Mouse (Mus musculus) spleen, adult 2 months (tissue): Measurements from ENCODE around the gene Irf2bpl. TPM values are rescaled to one million over a fixed set of nuclear protein-coding genes. Genes with fewer than 3 reads are reported as not detected.

Source experiments
- DNase-seq, 2 experiments: peaks; one replicate each; pipeline versions ENCODE4 v3.0.0 to v3.0.0-alpha.2; 2012 to 2021; ENCODE audit warnings: low spot score in 2 of 2, low read depth in 1 of 2
- H3K27ac ChIP-seq: fragments of 200-500 bp; 2 replicates; pipeline ENCODE4 v1.5.1; 2012; ENCODE audit warnings: low read length, inconsistent platforms; ENCODE audit not compliant: insufficient read depth
- H3K27me3 ChIP-seq: fragments of 200-500 bp; 2 replicates; pipeline ENCODE4 v1.6.1; 2012; ENCODE audit warnings: mild to moderate bottlenecking, moderate library complexity, low read length, inconsistent platforms; ENCODE audit not compliant: control insufficient read depth, insufficient read depth
- H3K36me3 ChIP-seq: fragments of 200-500 bp; 2 replicates; pipeline ENCODE4 v1.6.1; 2012; ENCODE audit warnings: mild to moderate bottlenecking, low read length, inconsistent platforms; ENCODE audit not compliant: control insufficient read depth, insufficient read depth
- H3K4me1 ChIP-seq: fragments of 200-500 bp; 2 replicates; pipeline ENCODE4 v1.6.1; 2011; ENCODE audit warnings: inconsistent platforms; ENCODE audit not compliant: control insufficient read depth, insufficient read depth, insufficient read length
- H3K4me3 ChIP-seq: fragments of 200-500 bp; 2 replicates; pipeline ENCODE4 v1.5.1; 2011; ENCODE audit warnings: mild to moderate bottlenecking, inconsistent platforms; ENCODE audit not compliant: insufficient read depth, insufficient read length; ENCODE audit errors: extremely low read depth
- CTCF ChIP-seq: fragments of 200-500 bp; IDR thresholded peaks from 2 replicates; pipeline ENCODE4 v1.5.1; 2011; ENCODE audit warnings: mild to moderate bottlenecking, inconsistent platforms; ENCODE audit not compliant: insufficient read depth, insufficient read length, insufficient replicate concordance; ENCODE audit errors: extremely low read depth
- POLR2A ChIP-seq: fragments of 200-500 bp; IDR thresholded peaks from 2 replicates; pipeline ENCODE4 v1.6.1; 2011; ENCODE audit warnings: low read depth, low read length, inconsistent platforms
- WGBS: fragments of 180-500 bp; shearing (Covaris S2); methylation state at CpG from one replicate; pipeline ENCODE4 v1.1.7; 2018; 5-methylcytosine and 5-hydroxymethylcytosine counted together
- polyA plus RNA-seq: library from polyadenylated mRNA; depleted of rRNA; stranded (reverse); fragments of >200 nt; gene quantifications from 2 replicates; pipeline ENCODE4 v1.2.3, GENCODE M21; 2012

Irf2bpl gene
- polyA plus RNA-seq, 1 experiment, result 33.2 TPM

DNA sequence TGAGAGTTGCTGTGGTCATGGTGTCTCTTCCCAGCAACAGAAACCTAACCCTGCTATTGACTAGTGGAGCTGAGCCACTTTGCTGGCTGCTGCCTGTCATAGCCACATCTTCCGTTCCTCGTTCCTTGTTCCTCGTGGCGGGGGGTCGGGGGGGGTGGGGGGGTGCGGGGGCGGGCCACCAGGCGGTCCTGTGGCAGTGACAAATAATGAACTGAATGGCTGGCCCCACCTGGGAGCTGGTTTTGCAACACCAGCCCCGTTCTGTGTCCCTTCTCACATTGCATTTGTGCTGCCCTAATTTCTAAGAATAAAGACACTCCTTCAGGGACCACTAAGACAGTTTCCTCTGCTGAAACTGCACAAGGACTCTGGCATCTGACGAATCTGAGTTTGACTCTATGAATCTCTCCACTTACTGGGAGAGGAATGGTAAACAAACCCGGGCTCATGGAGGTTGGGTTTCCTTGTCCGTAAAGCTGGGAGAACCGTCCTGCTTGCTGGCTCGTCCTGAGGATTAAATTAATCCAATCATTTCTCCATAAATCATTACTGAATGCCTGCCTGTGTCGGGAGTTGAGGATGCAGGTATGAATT, 41.6 kb downstream of the Irf2bpl start:
- 22% methylated on average over 15 of the region's 15 CpGs for WGBS
- Histone ChIP-seq H3K27me3 (no peaks in the 10 kb centered on the region), H3K4me3 (no peak overlapping the region), H3K36me3 (no peaks in the 10 kb centered on the region), H3K4me1 (no peaks in the 10 kb centered on the region), H3K27ac (no peak overlapping the region)
- TF ChIP-seq CTCF (no peak), POLR2A (no peak)
- no peak for DNase-seq

DNA sequence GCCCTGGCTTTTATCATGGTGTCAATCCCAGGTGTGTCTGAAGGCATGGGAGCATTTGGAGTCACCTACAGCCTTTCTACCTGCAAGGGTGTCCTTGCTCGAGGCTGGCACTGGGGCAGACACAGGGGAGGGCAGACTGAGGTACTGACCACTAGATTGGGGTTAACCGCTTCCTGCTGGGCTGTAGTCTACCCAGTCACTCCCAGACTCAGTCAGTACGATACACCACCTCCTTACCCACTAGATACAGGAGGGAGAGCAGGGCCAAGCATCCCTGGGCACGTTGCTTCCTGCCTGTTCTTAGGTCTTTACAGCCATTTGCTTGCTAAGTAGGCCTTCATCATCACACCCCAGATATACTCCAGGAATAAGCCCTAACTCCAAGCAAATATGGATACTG, 44.1 kb downstream of the Irf2bpl start:
- Histone ChIP-seq H3K4me1 (peaks cover 5% of the 10 kb centered on the region), H3K36me3 (no peaks in the 10 kb centered on the region), H3K27me3 (no peaks in the 10 kb centered on the region), H3K4me3 (no peak overlapping the region), H3K27ac (no peak overlapping the region)
- no peak for DNase-seq
- TF ChIP-seq CTCF, result no peak
- 73% methylated on average over 4 of the region's 4 CpGs for WGBS

DNA sequence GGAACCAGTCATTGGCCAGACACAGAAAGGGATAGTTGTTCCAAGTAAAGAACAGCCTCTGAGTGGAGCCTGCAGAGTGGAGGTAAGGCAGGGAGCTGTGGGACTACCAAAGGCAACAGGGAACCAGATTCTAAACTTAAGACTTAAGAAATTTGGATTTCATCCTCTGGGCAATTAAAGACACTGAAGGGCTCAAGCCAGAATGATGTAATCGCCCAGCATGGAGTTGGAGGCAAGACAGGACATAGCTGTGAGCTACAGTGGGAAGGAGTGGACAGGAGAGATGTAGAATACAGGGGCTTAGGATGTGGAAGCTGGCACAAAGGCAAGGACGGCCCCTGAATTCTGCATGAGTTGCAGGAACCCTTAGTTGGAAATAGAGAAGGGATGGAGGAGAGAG, 46.4 kb downstream of the Irf2bpl start:
- Histone ChIP-seq H3K27ac (no peak overlapping the region), H3K4me1 (peaks cover 19% of the 10 kb centered on the region), H3K27me3 (no peaks in the 10 kb centered on the region), H3K4me3 (no peak overlapping the region), H3K36me3 (no peaks in the 10 kb centered on the region)
- 93% methylated on average over 2 of the region's 2 CpGs for WGBS
- TF ChIP-seq POLR2A (no peak), CTCF (no peak)
- no peak for DNase-seq

DNA sequence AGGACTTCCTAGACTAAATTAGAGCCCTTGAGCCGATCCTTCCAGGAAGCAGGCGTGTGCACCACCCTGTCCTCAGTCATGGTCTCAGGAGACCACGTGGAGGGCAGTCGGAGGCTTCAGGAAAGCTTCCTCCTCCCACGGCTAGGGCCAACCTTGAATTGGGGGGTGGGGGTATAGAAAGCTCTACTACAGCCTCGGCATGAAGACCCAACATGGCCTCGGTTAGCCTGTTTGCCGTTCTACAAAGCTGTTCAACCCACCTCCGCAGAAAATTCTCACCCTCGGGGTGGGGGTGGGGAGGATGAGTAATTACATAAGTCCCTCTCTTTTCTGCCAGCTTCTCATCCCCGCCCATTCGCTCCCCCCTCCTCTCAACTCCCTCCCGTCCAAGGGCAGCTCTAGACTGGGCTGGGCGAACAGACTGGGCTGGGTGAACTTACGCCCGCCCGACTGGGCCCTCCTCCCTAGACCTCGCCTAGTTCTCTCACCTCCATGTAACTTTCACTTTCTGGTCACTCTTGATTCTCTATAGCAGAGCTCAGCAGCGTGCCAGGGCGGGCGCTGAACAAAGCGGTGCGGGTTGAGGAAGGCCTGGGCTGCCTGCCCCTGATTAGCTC, 48.1 kb downstream of the Irf2bpl start:
- Histone ChIP-seq H3K27ac (peak overlapping the region; percentile 90), H3K4me3 (peak overlapping the region; percentile 2; the same call in 1 of the 2 replicates), H3K4me1 (peaks cover 35% of the 10 kb centered on the region), H3K27me3 (no peaks in the 10 kb centered on the region), H3K36me3 (no peaks in the 10 kb centered on the region)
- TF ChIP-seq POLR2A (no peak), CTCF (no peak)
- peak; percentile 84 to 89 for DNase-seq
- 2% methylated on average over 23 of the region's 23 CpGs for WGBS

DNA sequence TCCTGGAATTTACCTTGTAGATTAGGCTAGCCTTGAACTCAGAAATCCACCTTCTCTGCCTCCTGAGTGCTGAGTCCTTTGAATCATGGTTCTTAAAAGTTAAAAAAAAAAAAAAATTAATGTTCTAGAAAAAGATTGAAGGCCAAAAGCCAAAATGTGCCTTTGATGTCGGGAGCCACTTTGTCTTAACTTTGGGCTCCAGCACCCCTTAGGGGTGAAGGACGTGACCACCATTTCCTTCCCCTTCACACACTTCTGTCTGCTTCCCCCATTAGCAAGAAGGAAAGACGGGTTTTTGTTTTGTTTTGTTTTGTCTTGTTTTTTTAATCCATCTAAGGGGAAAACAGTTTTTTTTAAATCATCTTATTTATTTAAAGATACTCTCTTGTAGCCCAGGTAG, 48.7 kb downstream of the Irf2bpl start:
- peak in 1 of 2 experiments; percentile 42 for DNase-seq

DNA sequence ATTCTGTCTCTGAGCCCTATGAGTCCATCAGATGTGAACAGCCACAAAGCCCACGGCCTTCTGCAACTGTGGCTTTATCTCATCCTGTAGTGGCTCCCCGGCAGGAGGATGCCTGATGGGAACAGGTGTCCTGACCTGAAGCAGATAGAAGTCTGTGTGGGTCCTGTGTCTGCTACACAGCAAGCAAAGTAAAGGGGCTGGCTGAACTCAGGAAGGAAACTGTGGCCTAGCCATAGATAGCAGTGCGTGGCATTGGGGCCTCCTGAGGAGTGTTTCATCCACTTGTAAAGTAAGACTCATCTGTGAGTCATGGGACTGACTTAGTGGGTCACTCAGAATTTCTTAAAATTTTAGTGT, 50.2 kb downstream of the Irf2bpl start:
- Histone ChIP-seq H3K27ac (peak overlapping the region; percentile 97), H3K4me3 (no peak overlapping the region), H3K4me1 (peaks cover 46% of the 10 kb centered on the region), H3K27me3 (no peaks in the 10 kb centered on the region), H3K36me3 (no peaks in the 10 kb centered on the region)
- TF ChIP-seq POLR2A, result peak; percentile 14; the same call in 1 of the 2 replicates
- TF ChIP-seq CTCF, result no peak
- peak; percentile 60 to 63 for DNase-seq
- 10% methylated on average over 3 of the region's 3 CpGs for WGBS

More for the DNA sequence above, 48.7 kb downstream of the Irf2bpl start:
- Histone ChIP-seq H3K4me1 (peaks cover 38% of the 10 kb centered on the region), H3K36me3 (no peaks in the 10 kb centered on the region), H3K27ac (peak overlapping the region; percentile 90), H3K4me3 (no peak overlapping the region), H3K27me3 (no peaks in the 10 kb centered on the region)
- WGBS, result 10% methylated on average over 3 of the region's 3 CpGs
- TF ChIP-seq POLR2A, result no peak
- TF ChIP-seq CTCF, result no peak

DNA sequence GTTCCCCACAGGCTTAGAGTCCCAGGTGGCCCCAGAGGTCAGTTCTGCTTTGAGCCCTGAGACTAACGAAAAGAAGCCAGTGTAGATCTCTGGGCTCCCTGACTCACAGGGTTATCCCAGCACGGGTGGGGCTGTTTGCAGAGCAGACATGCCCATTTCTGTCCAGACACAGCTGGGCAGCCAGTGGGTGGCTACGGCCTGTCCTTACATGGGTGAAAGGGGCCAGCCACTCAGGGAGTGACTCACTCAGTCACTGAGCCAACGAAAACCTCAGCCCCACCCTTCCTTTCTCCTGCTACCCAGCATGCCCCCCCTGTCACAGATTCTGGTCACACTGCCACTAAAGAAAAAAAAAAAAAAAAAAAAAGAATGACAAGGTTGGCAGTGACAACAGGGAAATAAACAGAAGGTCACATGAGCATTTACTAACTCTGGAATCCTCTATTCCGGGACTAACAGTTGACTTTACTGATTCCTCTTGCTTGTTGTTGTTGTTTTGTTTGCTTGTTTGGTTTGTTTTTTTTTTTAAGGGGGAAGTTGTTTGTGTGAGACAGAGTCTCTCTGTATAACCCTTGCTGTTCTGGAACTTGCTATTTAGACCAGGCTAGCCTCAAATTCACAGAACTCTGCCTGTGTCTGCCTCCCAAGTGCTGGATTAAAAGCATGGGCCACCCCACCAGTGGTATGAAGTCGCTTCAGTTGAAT, 50.7 kb downstream of the Irf2bpl start:
- H3K4me1 ChIP-seq, result peaks cover 47% of the 10 kb centered on the region
- H3K27me3 ChIP-seq, result no peaks in the 10 kb centered on the region
- no peak; the same call in 1 of the 2 replicates for TF ChIP-seq POLR2A
- no peak for TF ChIP-seq CTCF
- no peak overlapping the region for H3K4me3 ChIP-seq
- no peaks in the 10 kb centered on the region for H3K36me3 ChIP-seq
- peak; percentile 82 to 84 for DNase-seq
- peak overlapping the region; percentile 97 for H3K27ac ChIP-seq
- WGBS, result 5% methylated on average over 6 of the region's 6 CpGs
